Mouse (Mus musculus) fat pad, adult 2 months (tissue): ENCODE measurements around the gene Idh3a.
"Not testable (repeated sequence)": the region's sequence is repeated elsewhere in the genome, so short reads cannot be mapped to it uniquely, and the experiment has no call there.

Experiments used
- DNase-seq: peaks from one replicate; pipeline ENCODE4 v3.0.0-alpha.2; 2011; ENCODE audit warnings: low read depth, low spot score; ENCODE audit errors: extremely low read depth

The Idh3a gene

DNA sequence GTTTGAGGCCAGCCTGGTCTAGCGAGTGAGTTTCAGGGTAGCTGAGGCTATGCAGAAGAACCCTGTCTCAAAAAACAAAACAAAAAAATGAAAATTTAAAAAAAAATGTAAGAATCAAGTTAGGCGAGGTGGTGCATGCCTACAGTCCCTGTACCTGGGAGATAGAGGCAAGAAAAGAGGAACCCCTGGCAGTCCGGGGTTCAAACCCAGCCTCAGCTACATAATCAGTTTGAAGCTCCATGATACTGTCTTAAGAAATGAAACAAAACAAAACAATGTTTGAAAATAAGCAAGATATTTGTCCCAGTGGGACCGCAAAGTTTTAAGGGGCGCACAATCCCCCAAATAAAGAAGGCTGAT, 315 bp upstream of the Idh3a start:
- DNase-seq: no peak

DNA sequence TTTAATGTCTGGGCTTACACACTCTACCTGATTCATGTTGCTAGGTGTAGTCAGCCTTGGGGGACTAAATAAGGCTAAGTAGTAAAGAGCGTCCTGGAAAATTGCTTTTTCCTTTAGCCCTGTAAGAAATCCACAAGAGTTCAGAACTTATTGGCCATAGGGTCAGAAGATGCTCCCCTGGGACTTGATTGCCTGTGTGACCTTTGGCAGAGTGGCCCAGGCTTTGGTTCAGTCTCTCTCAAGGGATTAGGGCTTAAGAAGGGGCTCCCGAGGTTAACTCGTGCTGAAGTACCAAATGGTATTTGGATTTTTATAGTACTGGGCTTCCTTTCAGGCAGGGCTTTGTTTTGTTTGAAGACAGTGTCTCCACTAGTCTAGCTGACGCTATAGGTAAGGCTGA, 1.7 kb downstream of the Idh3a start:
- no peak for DNase-seq

DNA sequence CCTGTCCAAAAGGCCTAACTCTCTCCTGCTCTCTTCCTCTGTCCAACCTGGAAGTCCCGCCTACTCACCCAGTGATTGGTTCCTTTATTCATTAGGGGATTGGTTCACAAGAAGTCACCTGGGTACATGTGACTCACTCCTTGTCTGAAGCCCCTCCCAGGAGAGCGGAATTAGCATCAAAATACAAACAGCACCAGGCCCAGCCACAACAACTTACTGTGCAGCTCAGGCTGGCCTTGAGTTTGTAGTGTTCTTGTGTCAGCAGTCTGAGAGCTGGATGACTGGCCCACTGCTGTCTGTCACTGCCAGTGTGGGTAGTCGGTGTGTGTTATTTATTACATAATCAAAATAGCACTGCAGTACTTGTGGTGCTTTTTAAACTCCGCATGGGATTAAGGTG, 7.5 kb downstream of the Idh3a start:
- DNase-seq: not testable (repeated sequence)

DNA sequence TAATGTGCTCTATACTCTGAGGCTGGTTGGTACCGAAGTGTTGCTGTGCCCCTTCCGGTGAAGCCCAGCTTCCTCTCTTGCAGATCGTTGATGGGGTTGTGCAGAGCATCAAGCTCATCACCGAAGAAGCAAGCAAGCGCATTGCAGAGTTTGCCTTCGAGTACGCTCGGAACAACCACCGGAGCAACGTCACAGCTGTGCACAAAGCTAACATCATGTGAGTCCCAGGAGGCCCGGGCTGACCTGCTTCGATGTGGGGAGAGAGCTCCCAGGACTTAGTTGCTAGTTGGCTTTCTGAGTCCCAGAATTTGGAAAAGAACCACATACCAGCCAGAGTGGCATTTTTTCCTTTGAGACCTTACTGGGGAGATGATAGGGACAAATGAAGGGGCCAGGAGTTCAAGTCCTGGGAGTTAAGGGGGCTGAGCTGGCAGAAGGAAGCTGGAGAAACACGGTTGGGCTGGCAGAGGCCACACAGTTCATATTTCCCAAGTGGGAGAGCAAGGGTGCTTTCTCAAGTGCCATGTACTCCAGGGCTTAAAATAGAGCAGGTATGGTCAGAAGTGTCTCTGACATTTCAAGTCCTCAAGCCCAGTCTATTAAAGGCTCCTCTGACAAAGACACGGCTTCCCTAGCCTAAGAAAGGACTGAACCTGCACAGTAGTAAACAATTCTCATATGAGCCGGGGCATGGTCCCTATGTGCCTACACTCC, 10.8 kb downstream of the Idh3a start:
- no peak for DNase-seq

DNA sequence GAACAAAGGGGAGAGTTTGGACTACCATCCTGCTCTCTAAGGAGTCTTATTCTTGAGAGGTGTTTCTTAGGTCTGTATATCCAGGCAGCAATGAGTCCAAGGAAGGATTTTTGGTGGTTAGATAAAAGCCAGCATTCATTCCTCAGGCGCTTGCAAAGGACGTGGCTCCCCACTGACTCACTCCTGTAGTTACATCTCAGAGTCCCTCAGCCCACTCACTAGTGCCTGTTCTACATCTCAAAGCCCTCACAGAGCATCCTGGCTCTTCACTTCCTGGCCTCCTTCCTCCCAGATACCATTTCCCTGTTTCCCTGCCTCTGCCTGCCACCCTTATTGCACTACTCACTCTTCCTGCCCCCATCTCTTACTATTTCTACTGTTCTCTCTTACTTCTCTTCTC, 16.3 kb downstream of the Idh3a start:
- no peak for DNase-seq

DNA sequence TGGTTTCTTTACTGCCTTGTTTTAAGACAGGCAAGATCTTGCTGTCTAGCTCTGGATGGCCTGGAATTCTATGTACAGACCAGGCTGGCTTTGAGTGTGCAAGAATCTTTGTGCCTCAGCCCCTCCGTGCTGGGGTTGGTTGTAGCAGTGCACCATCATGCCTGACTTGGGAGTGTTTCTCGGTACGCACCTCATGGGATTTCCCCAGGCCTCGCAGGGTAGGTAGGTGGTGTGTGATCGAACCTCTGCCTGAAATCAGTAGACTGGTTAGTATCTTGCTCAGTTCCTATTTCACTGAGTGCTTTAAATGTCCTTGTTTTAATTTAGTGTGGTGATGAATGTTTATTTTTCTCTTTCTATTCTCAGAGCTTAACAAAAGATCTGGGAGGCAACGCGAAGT, 16.8 kb downstream of the Idh3a start:
- no peak for DNase-seq

DNA sequence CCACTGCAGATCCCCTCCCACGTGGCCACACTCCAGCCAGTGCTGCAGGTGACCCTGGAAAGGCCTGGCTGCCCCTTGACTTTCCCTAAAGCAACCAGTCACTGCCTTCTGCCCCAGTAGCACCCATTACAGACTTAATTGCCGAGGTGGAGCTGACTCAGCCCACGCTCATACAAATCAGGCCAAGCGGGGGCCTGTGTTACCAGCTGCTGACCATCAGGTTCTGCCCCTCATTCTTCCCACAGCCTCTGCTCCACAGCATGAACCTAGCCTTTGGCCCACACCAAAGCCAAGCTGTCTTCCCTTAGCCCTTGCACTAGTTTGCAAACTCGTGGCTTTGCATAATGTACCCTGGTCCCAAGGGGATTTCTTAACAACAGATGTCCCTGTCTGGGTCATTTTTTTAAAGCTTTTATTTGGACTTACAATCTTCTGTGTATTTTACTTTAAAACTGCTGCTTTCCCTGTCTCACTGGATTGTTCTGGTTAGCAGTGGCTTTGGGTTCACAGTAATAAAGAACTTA, 18.1 kb downstream of the Idh3a start:
- DNase-seq: no peak

DNA sequence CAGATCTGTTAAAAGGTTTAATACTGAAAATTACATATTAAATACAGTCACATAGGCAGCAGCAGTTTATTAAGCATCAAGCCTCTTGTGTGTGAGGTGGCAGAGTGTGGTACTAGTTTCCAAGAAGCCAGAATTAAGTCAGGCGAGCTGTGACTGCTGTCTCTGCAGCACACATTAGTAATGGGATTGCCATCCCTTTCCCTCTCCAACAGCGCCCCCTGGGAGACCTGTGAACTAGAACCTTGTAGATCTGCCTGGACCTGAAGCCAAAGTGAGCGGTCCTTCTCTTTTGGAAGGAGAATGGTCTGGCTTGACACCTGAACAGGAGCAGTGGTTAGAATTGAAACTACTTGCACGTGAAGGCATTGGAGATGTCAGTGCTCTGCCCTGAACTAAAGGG, 18.8 kb downstream of the Idh3a start:
- DNase-seq: no peak

DNA sequence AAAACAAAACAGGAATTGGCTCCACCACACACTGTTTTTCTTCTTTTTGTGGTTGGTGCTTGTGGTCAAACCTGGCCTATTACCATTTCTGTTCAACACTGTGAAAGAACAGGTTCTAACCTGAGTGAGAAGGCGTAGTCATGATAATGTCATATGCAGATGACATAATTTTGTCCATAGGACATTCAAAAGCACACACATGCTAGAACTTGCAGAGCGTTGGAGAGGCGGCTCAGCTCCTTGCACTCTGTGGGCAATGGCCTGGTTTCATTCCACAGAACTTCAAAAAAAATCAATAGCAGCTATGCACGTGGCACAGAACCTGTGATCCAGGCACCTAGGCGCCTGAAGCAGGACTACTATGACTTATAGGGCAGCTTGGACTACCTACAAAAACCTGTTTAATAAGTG, 26.7 kb downstream of the Idh3a start:
- peak; percentile 86 for DNase-seq

DNA sequence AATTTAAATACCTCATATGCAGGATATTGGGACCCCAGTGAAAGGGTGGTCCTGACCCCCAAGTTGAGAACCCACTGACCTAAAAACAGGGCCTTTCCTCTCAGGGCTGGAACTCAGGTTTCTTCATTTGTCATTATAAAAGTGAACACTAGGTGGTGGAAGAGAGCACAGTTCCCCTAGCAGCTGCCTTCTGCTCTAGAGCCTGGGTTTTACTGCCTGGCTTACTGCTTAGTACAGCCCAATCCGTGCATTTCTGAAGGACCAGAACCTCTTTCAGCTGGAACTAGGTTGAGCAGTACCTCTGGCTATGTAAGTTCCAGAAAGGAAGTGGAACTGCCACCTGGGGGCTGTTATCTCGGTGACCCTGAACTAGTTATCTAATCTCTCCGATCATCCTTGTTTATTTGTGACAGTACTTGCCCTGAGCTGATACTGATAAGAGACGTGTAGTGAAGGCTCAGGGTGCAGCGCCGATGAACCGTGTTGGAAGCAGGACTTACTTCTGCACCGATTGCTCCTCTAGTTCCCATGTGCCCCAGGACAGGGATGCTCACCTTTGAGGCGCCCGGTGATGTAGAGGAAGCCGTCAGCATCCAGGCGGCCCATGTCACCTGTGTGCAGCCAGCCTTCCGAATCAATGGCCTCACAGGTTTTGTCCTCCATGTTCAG, 28.2 kb downstream of the Idh3a start:
- no peak for DNase-seq

DNA sequence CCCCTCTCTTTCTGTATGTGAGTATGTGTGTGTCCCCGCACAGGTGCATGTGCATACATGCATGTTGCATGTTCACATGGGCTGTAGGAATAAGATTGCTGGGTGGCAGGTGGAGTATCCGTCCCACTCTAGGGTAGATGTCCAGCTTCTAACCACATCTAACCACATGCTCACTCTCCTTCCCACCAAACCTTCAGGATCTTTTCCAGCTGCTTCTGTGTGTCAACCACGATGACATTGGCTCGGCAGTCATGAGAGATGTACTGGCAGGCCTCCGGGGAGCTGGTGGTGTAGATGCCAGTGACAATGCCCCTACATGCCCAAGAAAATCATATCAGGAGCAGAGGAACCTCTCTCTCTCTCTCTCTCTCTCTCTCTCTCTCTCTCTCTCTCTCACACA, 41.1 kb downstream of the Idh3a start:
- DNase-seq: no peak

DNA sequence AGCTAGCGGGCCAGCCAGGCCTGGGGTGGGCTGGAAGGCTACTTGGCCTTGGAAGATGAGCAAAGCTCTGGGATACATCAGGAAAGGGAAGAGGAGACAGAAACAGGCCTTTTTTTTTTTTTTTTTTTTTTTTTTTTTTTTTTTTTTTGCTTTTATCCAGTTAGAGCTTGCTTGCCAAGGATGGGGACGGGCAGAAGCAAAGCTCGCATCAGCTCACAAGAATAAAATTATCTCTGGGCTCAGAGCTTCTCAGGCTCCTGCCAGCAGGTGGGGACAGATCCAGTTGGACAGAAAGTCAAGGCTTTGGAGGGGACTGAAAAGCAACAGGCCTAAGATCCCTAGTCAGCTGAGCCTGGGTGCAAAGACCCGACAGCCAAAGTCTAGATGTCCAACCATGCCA, 42.6 kb downstream of the Idh3a start:
- no peak for DNase-seq

DNA sequence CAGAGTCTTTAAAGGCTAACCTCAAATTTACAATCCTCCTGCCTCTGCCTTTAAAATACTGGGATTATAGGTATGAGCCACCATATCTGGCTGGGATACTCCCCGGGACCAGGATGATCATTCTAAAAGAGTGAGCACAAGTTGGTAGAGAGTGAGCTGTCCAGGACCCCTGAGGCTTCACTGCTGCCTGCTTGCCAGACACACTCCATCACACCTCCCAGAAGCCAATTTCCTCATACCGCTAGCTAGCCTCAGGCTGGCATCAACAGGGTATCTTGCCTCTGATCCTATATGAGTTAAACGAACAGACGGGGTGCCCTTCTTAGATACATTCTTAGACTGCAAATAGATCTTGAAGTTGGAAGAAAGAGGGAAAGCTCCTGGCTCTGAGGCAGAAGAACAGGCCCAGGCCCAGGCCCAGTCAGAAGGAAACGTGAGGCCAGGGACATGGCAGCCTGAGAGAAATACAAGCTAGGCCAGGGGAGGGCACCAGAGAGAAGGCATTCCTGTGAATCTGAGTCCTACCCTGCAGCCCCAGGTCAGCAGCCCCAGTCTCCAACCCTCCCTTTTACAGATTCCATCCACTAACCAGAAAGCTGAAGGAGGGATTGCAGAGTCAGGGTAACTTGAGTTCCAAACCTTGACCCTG, 43.6 kb downstream of the Idh3a start:
- no peak for DNase-seq

DNA sequence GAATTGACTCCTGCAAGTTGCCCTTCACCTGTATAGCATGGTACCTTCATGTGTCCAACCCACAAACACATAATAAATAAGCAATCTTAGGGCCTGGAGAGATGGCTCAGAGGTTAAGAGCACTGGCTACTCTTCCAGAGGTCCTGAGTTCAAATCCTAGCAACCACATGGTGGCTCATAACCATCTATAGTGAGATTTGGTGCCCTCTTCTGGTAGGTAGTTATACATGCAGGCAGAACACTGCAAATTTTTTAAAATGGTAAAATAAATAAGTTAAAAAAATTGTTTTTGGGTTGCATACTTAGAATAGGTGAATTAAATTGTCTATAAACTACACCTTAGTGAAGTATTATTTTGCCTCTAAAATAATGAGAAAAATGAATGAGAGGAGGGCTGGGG, 44.8 kb downstream of the Idh3a start:
- DNase-seq: no peak

DNA sequence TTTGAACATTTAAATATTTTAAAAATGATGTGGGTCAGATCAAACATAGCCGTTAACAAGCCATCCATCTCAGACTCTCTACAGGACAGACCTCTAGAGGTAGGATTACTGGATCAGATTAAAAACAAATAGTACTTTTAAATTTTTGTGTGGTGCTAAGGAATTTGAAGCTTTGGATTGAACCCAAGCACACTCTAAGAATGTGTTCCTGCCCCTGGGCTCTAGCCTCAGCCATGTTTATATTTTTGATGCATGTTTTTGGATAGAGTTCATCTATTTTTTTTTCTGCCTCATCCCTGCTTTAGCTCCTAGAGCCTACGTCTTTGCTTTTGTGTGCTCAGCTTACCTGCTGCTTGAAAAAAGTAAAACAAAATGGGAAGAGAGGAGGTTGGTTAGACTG, 47.3 kb downstream of the Idh3a start:
- no peak for DNase-seq

DNA sequence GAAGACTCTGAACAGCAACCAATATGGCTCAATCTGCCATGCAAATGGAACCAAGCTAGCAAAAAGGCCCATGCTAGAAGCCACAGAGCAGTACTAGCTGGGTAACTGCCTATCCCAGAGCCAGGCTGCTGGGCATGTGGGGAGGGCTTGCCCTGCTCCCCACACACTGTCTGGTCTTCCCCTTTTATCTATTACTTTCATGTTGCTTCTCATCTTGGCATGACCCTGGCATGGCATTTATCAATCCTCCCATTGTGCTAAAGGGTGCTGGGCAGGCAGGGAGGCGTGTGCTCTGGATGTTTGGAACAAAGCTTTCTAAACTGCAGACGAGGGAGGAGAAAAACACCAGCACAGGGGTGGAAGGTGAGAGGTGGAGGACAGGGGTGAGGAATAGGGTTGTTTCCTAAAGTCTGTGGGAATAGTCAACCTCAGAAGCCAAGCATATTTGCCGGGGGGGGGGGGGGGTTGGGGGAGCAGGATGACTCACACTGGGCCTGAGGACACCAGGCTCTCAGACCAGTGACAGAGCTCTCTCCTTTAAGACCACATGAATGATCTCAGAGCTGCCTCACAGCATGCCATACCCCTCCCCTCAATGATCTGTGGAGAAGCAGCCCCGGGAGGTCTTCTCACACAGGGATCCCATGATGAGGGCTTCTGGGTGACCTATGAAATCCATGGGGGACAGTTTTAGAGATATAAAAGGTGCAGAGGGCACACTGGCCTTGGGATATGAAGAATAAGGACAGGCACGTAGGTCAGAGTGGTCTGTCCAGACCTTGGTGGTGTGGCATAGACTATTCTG, 51.6 kb downstream of the Idh3a start:
- no peak for DNase-seq

DNA sequence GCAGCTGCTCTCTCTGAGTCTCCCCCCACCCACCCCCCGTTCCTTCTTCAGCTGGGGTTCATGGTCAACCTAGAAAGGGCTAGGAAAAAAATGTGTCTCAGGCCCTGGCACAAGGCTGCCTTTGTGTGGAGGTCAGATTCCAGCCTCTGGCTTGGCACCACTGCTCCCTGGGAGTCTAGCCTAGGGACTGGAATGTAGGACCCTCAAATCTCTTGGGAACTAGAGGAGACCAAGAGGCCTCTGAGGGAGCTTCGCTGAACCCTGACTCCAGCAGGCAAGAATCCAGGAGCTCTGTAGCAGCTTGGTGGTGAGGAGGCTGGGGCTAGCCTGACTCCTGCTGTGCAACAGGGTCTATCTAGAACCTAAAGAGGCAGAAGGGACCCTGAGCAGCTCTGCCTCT, 53.1 kb downstream of the Idh3a start:
- no peak for DNase-seq

DNA sequence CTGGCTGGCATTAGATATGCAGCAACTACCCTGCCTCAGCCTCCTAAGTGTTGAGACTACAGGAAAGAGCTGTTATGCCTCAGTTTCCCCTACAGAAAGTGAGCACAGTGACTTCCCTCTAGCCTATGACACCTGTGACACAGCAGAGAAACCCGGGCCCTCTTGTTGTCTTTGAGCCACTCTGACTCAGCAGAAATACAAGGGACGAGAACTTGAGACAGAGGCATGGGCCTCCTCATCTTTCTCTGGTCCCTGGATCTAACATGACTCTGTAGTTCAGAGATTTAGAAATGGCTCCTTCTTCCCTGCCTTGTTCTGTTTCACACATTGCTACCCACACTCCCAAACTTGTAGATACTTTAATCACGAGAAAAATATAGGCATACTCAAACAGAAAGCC, 55.4 kb downstream of the Idh3a start:
- DNase-seq: no peak

DNA sequence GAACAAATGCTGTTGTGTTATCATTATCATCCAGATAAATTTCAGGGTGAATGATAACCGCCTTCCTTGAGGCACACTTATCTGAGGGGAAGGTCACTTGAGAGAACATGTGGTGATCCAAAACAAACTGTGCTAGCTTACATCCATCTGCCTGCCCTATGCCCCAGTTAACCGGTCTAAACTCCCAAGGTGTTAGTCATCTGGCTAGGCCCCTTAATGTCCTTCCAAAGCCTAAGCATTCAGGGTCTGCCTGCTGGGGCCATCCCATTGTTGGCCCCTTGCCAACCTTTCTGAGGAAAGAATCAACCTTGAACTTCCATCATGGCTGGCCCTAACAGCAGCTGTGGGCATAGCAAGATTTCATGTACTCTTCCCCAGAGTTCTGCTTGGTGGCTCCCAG, 56.0 kb downstream of the Idh3a start:
- DNase-seq: no peak

DNA sequence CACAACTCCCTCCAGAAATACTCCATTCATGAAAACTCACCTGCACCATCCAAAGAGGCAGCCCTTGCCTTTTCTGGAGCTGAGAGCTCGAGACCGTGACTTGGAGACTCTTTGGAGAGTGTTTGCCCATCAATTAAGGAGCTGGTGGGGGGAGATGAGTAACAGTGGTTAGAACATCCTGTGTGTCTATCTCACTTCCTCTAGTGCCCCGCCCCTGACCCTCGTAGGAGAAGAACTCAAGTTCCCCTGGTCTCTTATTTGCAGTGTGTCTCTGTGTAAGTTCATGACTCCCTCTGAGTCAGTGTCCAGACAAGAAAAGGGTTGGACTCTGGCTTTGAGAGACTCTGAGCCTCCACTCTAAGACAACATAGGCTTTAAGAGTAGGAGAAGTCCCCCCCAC, 56.4 kb downstream of the Idh3a start:
- DNase-seq: no peak

DNA sequence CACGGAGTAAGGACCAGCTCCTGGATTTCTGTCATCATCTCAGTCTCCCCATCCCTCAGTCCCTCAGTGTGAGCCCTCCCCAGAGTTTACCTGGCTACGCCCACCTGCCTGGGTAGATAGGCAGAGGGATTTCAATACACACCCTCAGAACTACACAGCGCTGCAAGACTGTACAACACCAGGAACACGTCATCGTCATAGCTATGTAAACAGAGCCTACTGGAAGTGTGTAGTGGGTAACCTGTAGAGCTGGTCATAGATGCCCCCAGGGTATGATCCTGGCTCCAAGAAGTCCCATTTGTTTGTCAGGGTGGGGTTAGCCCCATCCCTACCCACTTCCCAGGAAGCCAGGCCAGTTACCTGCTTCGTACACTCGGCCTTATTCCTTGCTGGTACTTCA, 57.0 kb downstream of the Idh3a start:
- peak; percentile 39 for DNase-seq

DNA sequence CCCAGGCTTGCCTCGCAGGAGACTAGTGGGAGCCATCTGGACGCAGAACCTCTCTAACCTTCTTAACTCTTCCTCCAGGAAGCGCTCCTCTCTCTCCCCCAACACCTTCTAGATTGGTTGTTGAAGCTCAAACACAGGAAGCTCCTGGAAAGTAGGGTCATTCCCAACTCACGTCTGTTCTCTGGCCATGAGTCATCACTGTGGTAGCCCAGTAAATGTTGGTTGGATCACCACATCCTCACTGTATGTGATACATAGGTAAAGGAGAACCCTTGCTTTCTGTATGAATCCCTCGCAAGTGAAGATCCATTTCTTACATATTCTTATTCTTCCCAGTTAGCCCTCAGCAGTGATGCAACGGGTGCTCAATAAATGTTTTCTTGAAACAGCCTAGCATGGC, 59.4 kb downstream of the Idh3a start:
- DNase-seq: no peak
